Mouse (Mus musculus) urinary bladder, postnatal 4 days (tissue): ENCODE measurements at regions not wholly inside any gene's neighbourhood (a gene's known extent, or its start where the extent isn't known, plus 50 kb on each side); places are given as distances from the start of the nearest gene placed in this dataset.

Source experiments
- DNase-seq, 2 experiments: peaks; one replicate each; pipeline ENCODE4 v3.0.0; 2021 to 2022; ENCODE audit warnings: low spot score in 2 of 2

- no peak for DNase-seq
Observed at GRCm38 (mm10) chr10:67339371-67339929, 54.3 kb upstream of the Nrbf2 start.

- no peak for DNase-seq
Observed at GRCm38 (mm10) chr10:67344722-67345121, 59.6 kb upstream of the Nrbf2 start.

- no peak for DNase-seq
Observed at GRCm38 (mm10) chr10:67350956-67351355, 65.9 kb upstream of the Nrbf2 start.

- DNase-seq = no peak
Observed at GRCm38 (mm10) chr10:67360793-67361192, 75.7 kb upstream of the Nrbf2 start.

GRCm38 (mm10) chr10:67361281-67361680 lies 76.2 kb upstream of the Nrbf2 start:
- DNase-seq = no peak

GRCm38 (mm10) chr10:67364595-67364994 lies 79.5 kb upstream of the Nrbf2 start:
- no peak for DNase-seq

GRCm38 (mm10) chr10:67365158-67365557 lies 80.1 kb upstream of the Nrbf2 start:
- DNase-seq = no peak

- no peak for DNase-seq
Observed at GRCm38 (mm10) chr10:67372569-67373161, 87.6 kb upstream of the Nrbf2 start.

GRCm38 (mm10) chr10:67376638-67377037 lies 91.5 kb upstream of the Nrbf2 start:
- DNase-seq = no peak

- no peak for DNase-seq
Observed at GRCm38 (mm10) chr10:67377643-67378223, 92.6 kb upstream of the Nrbf2 start.

GRCm38 (mm10) chr10:67380174-67380573 lies 95.1 kb upstream of the Nrbf2 start:
- no peak for DNase-seq

- DNase-seq = no peak
Observed at GRCm38 (mm10) chr10:67383352-67383751, 98.2 kb upstream of the Nrbf2 start.

GRCm38 (mm10) chr10:67383802-67384567 lies 98.9 kb upstream of the Nrbf2 start:
- no peak for DNase-seq

GRCm38 (mm10) chr10:67384568-67384958 lies 99.5 kb upstream of the Nrbf2 start:
- DNase-seq = no peak

GRCm38 (mm10) chr10:67385966-67386365 lies 100.9 kb upstream of the Nrbf2 start:
- no peak for DNase-seq

- DNase-seq = no peak
Observed at GRCm38 (mm10) chr10:67388755-67389154, 103.7 kb upstream of the Nrbf2 start.

GRCm38 (mm10) chr10:67400434-67400833 lies 115.3 kb upstream of the Nrbf2 start:
- DNase-seq = no peak

- no peak for DNase-seq
Observed at GRCm38 (mm10) chr10:67401409-67401808, 116.3 kb upstream of the Nrbf2 start.

- no peak for DNase-seq
Observed at GRCm38 (mm10) chr10:67417529-67417928, 117.7 kb upstream of the Egr2 start.

- no peak for DNase-seq
Observed at GRCm38 (mm10) chr10:67420761-67421160, 114.5 kb upstream of the Egr2 start.

GRCm38 (mm10) chr10:67425407-67425806 lies 109.9 kb upstream of the Egr2 start:
- DNase-seq = no peak

- DNase-seq = no peak
Observed at GRCm38 (mm10) chr10:67427220-67427619, 108.1 kb upstream of the Egr2 start.

GRCm38 (mm10) chr10:67430805-67431204 lies 104.5 kb upstream of the Egr2 start:
- no peak for DNase-seq
